Mouse (Mus musculus): ENCODE measurements around the gene Ankle1. TPM values are rescaled to one million over a fixed set of nuclear protein-coding genes. Genes with fewer than 3 reads are reported as not detected.

Ankle1 gene
- total and polyA plus RNA-seq, 3 experiments, result 0.31 TPM; not detected in 2

DNA sequence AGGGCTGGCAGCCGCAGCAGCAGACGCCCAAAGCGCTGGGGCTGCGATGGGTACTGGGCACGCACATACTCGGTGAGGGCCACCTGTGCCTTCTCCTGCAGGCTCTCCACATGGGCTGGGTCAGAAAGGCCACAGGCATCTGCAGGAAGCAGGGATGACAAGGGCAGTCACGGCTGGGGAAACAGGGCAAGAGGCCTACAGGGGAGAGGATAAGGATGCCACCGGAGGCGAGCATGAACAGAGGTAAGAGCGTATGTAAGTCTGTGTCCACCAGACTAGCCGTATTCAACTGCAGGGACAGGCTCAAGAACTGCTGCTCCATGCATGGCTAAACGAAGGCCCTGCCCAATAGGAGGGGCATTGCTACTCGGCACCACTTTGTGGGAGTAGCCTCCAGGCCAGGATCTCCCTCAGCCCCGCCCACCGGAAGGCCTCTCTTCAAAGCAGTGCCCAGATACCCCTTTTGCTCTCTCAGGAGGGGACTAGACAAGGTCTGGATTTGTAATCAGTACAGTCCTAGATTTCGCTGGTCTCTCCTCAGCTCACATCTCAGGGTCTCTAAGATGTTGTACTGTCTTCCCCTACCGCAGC, 31.1 kb upstream of the Ankle1 start:
- Histone ChIP-seq H3K4me3 (no peak overlapping the region), H3K9ac (ENCODE audit: low read depth, low read length) (no peak overlapping the region), H3K36me3 (ENCODE audit: control insufficient read depth, insufficient read depth, low read length) (no peaks in the 10 kb centered on the region), H3K27me3 (ENCODE audit: control insufficient read depth, insufficient read depth, low read length) (no peaks in the 10 kb centered on the region), H3K79me2 (replicated peaks; ENCODE audit: control insufficient read depth, insufficient read depth, low read length) (no peaks in the 10 kb centered on the region), H3K27ac (no peak overlapping the region), H3K4me1 (ENCODE audit: control insufficient read depth, insufficient read depth, low read length) (peaks cover 3% of the 10 kb centered on the region)
- intact Hi-C loops (cut with DNase I), result no loop called here
- DNase-seq, result no peak
- TF ChIP-seq EP300 (IDR thresholded peaks at IDR 0.05; ENCODE audit: insufficient read depth, low read depth, low read length) (no peak), POLR2A (IDR thresholded peaks at IDR 0.05; ENCODE audit: insufficient read depth, low read depth, low read length) (0 out of 2 replicates have a peak, but pooled peaks have one; percentile 1)
- 74% methylated on average over 17 of the region's 17 CpGs for WGBS

GRCm38 (mm10) chr8:71375581-71376422, 30.0 kb upstream of the Ankle1 start:
- peaks cover 1% of the 10 kb centered on the region; the same call in 1 of the 2 replicates for H3K79me2 ChIP-seq (replicated peaks; ENCODE audit: control insufficient read depth, insufficient read depth, low read length)
- no peaks in the 10 kb centered on the region for H3K36me3 ChIP-seq (ENCODE audit: control insufficient read depth, insufficient read depth, low read length)
- no peaks in the 10 kb centered on the region for H3K27me3 ChIP-seq (ENCODE audit: control insufficient read depth, insufficient read depth, low read length)
- TF ChIP-seq EP300 (IDR thresholded peaks at IDR 0.05; ENCODE audit: insufficient read depth, low read depth, low read length) (no peak), POLR2A (IDR thresholded peaks at IDR 0.05; ENCODE audit: insufficient read depth, low read depth, low read length) (no peak), CTCF (IDR thresholded peaks at IDR 0.05) (peak; percentile 33)
- intact Hi-C loops (cut with DNase I), result no loop called here
- peaks cover 2% of the 10 kb centered on the region for H3K4me1 ChIP-seq (ENCODE audit: control insufficient read depth, insufficient read depth, low read length)
- no peak overlapping the region for H3K4me3 ChIP-seq
- H3K27ac ChIP-seq, result no peak overlapping the region
- H3K9ac ChIP-seq (ENCODE audit: low read depth, low read length), result no peak overlapping the region
- DNase-seq, result peak; percentile 54 to 72
- 48% methylated on average over 74 of the region's 74 CpGs for WGBS

DNA sequence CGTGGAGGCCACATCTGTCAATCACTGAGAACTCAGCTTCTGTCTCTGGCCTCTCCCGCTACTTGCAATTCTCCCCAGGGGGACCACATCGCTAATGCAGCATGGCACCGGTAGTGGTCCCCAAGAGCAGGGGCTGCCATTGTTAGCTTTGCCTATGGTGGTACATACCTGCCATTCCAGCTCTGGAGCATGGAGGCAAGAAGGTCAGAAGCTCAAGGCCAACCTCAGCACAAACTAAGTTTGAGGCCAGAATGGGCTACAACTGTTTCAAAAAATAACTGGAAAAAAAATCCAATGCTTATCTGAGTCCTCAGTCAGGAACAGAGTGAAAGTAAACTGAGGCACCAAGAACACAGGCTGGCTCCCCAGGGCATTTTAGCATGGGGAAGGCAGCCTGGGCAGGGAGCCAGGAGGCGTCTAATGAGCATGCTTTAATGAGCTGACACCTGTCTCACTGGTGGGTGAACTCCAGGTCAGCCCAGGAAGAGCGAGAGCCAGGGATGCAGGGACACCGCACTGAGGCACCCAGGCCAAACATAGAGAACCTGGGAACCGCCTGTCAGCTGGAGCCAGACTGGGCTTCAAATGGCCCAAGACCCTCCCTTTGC, 29.3 kb upstream of the Ankle1 start:
- no peak for TF ChIP-seq CTCF (IDR thresholded peaks at IDR 0.05)
- TF ChIP-seq EP300 (IDR thresholded peaks at IDR 0.05; ENCODE audit: insufficient read depth, low read depth, low read length), result no peak
- no peak for TF ChIP-seq POLR2A (IDR thresholded peaks at IDR 0.05; ENCODE audit: insufficient read depth, low read depth, low read length)
- DNase-seq, result no peak
- 72% methylated on average over 8 of the region's 8 CpGs for WGBS
- intact Hi-C loops (cut with DNase I), result no loop called here
- Histone ChIP-seq H3K4me3 (no peak overlapping the region), H3K4me1 (ENCODE audit: control insufficient read depth, insufficient read depth, low read length) (peaks cover 2% of the 10 kb centered on the region), H3K36me3 (ENCODE audit: control insufficient read depth, insufficient read depth, low read length) (no peaks in the 10 kb centered on the region), H3K79me2 (replicated peaks; ENCODE audit: control insufficient read depth, insufficient read depth, low read length) (peaks cover 4% of the 10 kb centered on the region; the same call in 1 of the 2 replicates), H3K9ac (ENCODE audit: low read depth, low read length) (no peak overlapping the region), H3K27ac (no peak overlapping the region), H3K27me3 (ENCODE audit: control insufficient read depth, insufficient read depth, low read length) (no peaks in the 10 kb centered on the region)

GRCm38 (mm10) chr8:71379008-71379407, 26.8 kb upstream of the Ankle1 start:
- Histone ChIP-seq H3K79me2 (replicated peaks; ENCODE audit: control insufficient read depth, insufficient read depth, low read length) (peaks cover 4% of the 10 kb centered on the region; the same call in 1 of the 2 replicates), H3K27me3 (ENCODE audit: control insufficient read depth, insufficient read depth, low read length) (no peaks in the 10 kb centered on the region), H3K36me3 (ENCODE audit: control insufficient read depth, insufficient read depth, low read length) (no peaks in the 10 kb centered on the region), H3K4me3 (no peak overlapping the region), H3K4me1 (ENCODE audit: control insufficient read depth, insufficient read depth, low read length) (peaks cover 6% of the 10 kb centered on the region), H3K9ac (ENCODE audit: low read depth, low read length) (no peak overlapping the region), H3K27ac (no peak overlapping the region)
- WGBS, result 82% methylated on average over 4 of the region's 4 CpGs
- TF ChIP-seq CTCF (IDR thresholded peaks at IDR 0.05), result no peak
- no peak for TF ChIP-seq POLR2A (IDR thresholded peaks at IDR 0.05; ENCODE audit: insufficient read depth, low read depth, low read length)
- no peak for TF ChIP-seq EP300 (IDR thresholded peaks at IDR 0.05; ENCODE audit: insufficient read depth, low read depth, low read length)
- intact Hi-C loops (cut with DNase I), result no loop called here
- DNase-seq, result no peak

DNA sequence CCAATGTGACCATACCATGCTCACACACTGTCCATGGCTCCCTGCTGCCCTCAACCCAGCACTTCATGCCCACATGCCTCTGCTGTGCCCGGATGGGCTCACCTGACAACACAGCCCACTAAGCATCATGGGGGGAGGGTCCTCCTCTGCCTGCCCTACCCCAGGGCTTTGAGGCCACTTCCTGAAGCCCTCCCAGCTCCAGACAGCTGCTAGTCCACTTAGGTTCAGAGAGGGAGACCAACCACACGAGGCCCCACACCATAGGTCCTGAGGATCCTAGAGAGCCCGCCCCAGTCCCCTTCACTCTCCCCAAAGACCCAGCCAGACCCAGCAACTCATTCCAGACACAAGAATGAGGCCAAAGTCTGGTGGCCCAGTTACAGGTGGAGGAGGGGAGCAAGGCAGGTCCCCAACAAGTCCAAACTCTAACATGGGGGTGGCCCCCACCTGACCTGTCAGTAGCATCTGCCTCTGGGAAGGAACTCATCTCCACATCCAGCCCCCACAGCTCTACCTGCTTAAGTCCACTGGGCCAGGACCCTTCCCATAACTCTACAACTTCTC, 26.2 kb upstream of the Ankle1 start:
- intact Hi-C loops (cut with DNase I), result loop anchor here (5.0 kb wide), 1 partner anchor 83 kb away; the partner anchor contains the start of genes Abhd8 and Mrpl34
- Histone ChIP-seq H3K4me1 (ENCODE audit: control insufficient read depth, insufficient read depth, low read length) (peaks cover 5% of the 10 kb centered on the region), H3K9ac (ENCODE audit: low read depth, low read length) (peak overlapping the region; percentile 94), H3K4me3 (peak overlapping the region; percentile 73), H3K36me3 (ENCODE audit: control insufficient read depth, insufficient read depth, low read length) (no peaks in the 10 kb centered on the region), H3K27ac (peak overlapping the region; percentile 94), H3K79me2 (replicated peaks; ENCODE audit: control insufficient read depth, insufficient read depth, low read length) (peaks cover 4% of the 10 kb centered on the region; the same call in 1 of the 2 replicates), H3K27me3 (ENCODE audit: control insufficient read depth, insufficient read depth, low read length) (no peaks in the 10 kb centered on the region)
- TF ChIP-seq EP300 (IDR thresholded peaks at IDR 0.05; ENCODE audit: insufficient read depth, low read depth, low read length) (no peak), CTCF (IDR thresholded peaks at IDR 0.05) (no peak), POLR2A (IDR thresholded peaks at IDR 0.05; ENCODE audit: insufficient read depth, low read depth, low read length) (no peak)
- 40% methylated on average over 3 of the region's 3 CpGs for WGBS
- no peak for DNase-seq
